Mouse (Mus musculus): ENCODE results near the gene Prn. TPM values are rescaled to one million over a fixed set of nuclear protein-coding genes. Genes with fewer than 3 reads are reported as not detected.
A peak's percentile ranks its signal among the peaks of the same experiment; 100 is the strongest.

Prn gene
- total and polyA plus RNA-seq, 2 experiments from 2014 or later, result 0.76 TPM; not detected in 1

DNA sequence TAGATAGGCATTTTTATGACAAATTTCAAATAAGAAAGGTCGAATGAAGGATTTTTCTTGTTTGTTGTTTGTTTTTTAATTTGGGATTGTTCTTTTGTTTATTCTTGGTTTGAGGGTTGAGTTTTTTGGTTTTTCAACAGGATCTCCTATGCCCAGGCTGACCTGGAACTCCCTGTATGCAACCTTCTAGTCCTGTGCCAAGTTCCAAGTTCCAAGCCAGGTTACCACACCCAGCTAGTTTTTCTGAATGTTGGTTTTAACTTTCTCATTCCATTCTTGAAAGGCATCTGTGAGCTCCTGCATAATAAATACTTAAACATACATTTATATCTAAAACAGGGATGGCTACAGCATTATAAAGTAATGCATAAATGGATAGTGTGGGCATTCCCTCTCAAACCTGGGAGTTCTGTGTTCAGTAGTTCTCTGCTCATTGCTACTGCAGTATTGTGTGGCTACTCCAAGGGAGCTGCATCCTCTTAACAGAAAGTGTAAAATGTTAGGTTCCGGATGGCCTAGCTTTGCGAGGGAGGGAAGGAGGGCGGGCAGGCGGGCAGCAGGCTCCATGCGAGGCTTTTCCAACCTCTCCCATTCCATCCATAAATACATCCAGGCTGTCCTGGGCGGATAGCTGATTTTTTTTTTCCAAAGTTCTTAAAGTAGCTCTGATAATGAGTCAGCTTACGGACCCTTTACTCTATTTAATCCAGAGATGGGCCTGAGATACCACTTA is 2.9 kb downstream of the Prn start:
- ATAC-seq, result no peak
- Histone ChIP-seq H3K27me3 (ENCODE audit: insufficient read depth, low read length) (no peaks in the 10 kb centered on the region), H3K4me3 (ENCODE audit: low read depth, low read length) (peak overlapping the region; percentile 81)

DNA sequence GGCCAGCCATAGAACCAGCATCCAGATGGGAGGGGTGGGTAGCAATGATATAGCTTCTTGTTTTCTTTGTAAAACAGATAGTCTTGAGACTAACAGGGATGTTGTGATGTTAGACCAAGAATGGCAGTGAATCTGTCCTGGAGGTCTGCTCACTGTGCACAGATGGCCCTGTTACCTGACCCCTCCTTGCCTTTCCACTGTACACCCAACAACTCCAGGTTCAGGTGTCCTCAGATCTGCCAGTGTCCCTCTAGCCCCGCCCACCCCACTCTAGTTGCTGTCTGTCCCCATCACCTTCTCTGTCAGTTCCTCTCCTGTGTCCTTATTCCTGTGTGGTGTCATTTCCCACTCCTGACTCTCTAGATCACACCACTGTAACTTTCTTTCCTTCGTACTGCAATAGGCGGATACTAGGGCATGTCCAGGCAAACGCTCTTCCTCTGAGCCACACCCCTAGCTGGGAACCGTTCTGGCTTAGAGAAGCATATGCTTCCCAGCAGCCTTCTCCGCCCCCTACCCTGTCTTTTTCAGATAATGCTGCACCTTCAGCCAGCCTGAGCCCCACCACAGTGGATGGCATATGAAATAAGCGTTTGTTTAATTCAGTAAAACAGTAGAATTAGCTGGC is 22.6 kb downstream of the Prn start:
- Histone ChIP-seq H3K9ac (0 out of 2 replicates have a peak overlapping the region, but pooled peaks have one; percentile 25), H3K27ac (ENCODE audit: low read depth, low read length) (peak overlapping the region; percentile 75), H3K36me3 (ENCODE audit: insufficient read depth) (peaks cover 12% of the 10 kb centered on the region), H3K27me3 (ENCODE audit: insufficient read depth, low read length) (no peaks in the 10 kb centered on the region), H3K9me3 (ENCODE audit: low read length) (no peaks in the 10 kb centered on the region), H3K4me2 (ENCODE audit: low read depth) (no peak overlapping the region), H3K4me3 (ENCODE audit: low read depth, low read length) (no peak overlapping the region), H3K4me1 (ENCODE audit: insufficient read depth) (0 out of 2 replicates have a peak, but pooled peaks cover 4% of the 10 kb centered on the region)
- no peak for TF ChIP-seq CTCF (IDR thresholded peaks at IDR 0.05; ENCODE audit: low read depth)
- WGBS, result 70% methylated on average over 7 of the region's 7 CpGs
- ATAC-seq, result no peak
- no peak for DNase-seq

More for the DNA sequence above, 2.9 kb downstream of the Prn start:
- TF ChIP-seq CTCF (IDR thresholded peaks at IDR 0.05; ENCODE audit: low read depth), result no peak
- no peak overlapping the region; the same call in 1 of the 2 replicates for H3K27ac ChIP-seq (ENCODE audit: low read depth, low read length)
- H3K36me3 ChIP-seq (ENCODE audit: insufficient read depth), result peaks cover 16% of the 10 kb centered on the region
- 84% methylated on average over 8 of the region's 8 CpGs for WGBS
- no peak overlapping the region for H3K9ac ChIP-seq
- peak overlapping the region; percentile 68 for H3K4me2 ChIP-seq (ENCODE audit: low read depth)
- no peak for DNase-seq
- H3K4me1 ChIP-seq (ENCODE audit: insufficient read depth), result peaks cover 19% of the 10 kb centered on the region
- H3K9me3 ChIP-seq (ENCODE audit: low read length), result no peaks in the 10 kb centered on the region

DNA sequence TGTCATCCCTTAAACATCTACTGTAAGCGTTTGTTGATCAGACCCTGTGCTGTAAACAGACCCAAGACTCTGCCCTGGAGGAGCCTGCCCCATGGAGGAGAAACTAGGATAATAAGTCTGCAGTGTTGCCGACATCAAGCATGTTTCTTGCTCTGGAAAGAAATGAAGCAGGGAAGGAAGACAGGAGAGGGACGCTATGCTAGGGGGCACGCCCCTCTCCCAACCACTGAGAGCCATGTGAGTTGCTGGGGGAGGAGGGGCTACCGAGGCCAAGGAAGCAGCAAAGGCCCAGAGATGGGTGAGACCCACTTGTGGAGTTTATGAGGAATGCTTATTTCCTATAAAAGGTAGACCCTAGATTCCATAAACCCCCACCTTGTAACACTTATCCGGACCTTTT is 23.3 kb downstream of the Prn start:
- H3K4me2 ChIP-seq (ENCODE audit: low read depth), result no peak overlapping the region
- peak overlapping the region; percentile 75 for H3K27ac ChIP-seq (ENCODE audit: low read depth, low read length)
- no peaks in the 10 kb centered on the region for H3K27me3 ChIP-seq (ENCODE audit: insufficient read depth, low read length)
- H3K36me3 ChIP-seq (ENCODE audit: insufficient read depth), result peaks cover 17% of the 10 kb centered on the region
- 0 out of 2 replicates have a peak overlapping the region, but pooled peaks have one; percentile 25 for H3K9ac ChIP-seq
- WGBS, result 30% methylated on average over 6 of the region's 6 CpGs
- no peak for DNase-seq
- H3K9me3 ChIP-seq (ENCODE audit: low read length), result no peaks in the 10 kb centered on the region
- TF ChIP-seq CTCF (IDR thresholded peaks at IDR 0.05; ENCODE audit: low read depth), result no peak
- H3K4me3 ChIP-seq (ENCODE audit: low read depth, low read length), result no peak overlapping the region
- peak; percentile 53 for ATAC-seq
- H3K4me1 ChIP-seq (ENCODE audit: insufficient read depth), result 0 out of 2 replicates have a peak, but pooled peaks cover 4% of the 10 kb centered on the region

DNA sequence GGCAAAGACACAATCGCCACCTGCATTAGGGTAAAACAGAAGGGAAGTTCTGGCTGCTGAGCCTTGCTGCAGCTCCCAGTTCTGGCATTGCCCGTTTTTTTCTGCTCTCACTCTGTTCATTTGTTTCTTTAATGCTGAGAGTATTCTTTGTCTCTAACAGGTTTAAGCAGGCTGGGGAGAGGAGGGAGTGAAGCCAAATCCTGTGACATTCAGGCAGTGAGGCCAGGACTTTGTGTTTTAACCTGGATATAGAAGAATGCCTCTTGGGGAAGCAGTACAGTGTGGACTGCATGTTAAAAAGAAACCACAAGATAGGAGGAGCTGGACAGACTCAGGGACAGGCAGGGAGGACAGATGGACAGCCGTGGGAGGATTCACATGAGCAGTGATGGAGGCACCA is 23.8 kb downstream of the Prn start:
- H3K4me2 ChIP-seq (ENCODE audit: low read depth), result no peak overlapping the region
- H3K4me1 ChIP-seq (ENCODE audit: insufficient read depth), result 0 out of 2 replicates have a peak, but pooled peaks cover 4% of the 10 kb centered on the region
- WGBS, result 27% methylated on average over 3 of the region's 3 CpGs
- DNase-seq (peak; percentile 58), ATAC-seq (peak; percentile 68)
- peaks cover 22% of the 10 kb centered on the region for H3K36me3 ChIP-seq (ENCODE audit: insufficient read depth)
- H3K9ac ChIP-seq, result 0 out of 2 replicates have a peak overlapping the region, but pooled peaks have one; percentile 19
- no peak overlapping the region for H3K4me3 ChIP-seq (ENCODE audit: low read depth, low read length)
- no peaks in the 10 kb centered on the region for H3K27me3 ChIP-seq (ENCODE audit: insufficient read depth, low read length)
- TF ChIP-seq CTCF (IDR thresholded peaks at IDR 0.05; ENCODE audit: low read depth), result no peak
- H3K27ac ChIP-seq (ENCODE audit: low read depth, low read length), result peak overlapping the region; percentile 75
- no peaks in the 10 kb centered on the region for H3K9me3 ChIP-seq (ENCODE audit: low read length)

DNA sequence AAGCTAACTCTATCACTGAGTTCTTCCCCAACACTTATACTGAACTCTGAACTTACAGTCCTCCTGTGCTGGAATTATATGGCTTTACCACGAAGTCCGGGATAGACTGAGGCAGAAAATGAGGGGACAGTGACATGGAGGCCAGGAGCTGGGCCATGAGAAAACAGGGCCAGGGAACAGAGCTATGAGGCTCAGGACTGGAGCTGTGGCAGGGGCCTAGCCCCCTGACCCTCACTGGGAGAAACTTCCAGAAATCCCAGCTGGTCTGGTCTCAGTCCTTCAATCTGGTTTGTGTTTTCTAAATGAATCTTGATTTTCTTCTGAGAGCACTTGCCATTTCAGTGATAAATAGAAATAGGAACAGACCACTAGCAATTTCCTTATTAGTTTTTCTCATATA is 24.5 kb downstream of the Prn start:
- H3K9me3 ChIP-seq (ENCODE audit: low read length), result no peaks in the 10 kb centered on the region
- 0 out of 2 replicates have a peak, but pooled peaks cover 4% of the 10 kb centered on the region for H3K4me1 ChIP-seq (ENCODE audit: insufficient read depth)
- H3K4me2 ChIP-seq (ENCODE audit: low read depth), result no peak overlapping the region
- no peak for TF ChIP-seq CTCF (IDR thresholded peaks at IDR 0.05; ENCODE audit: low read depth)
- DNase-seq (no peak), ATAC-seq (no peak)
- peak overlapping the region; percentile 75; the same call in 1 of the 2 replicates for H3K27ac ChIP-seq (ENCODE audit: low read depth, low read length)
- no peaks in the 10 kb centered on the region for H3K27me3 ChIP-seq (ENCODE audit: insufficient read depth, low read length)
- no peak overlapping the region for H3K9ac ChIP-seq
- peaks cover 23% of the 10 kb centered on the region for H3K36me3 ChIP-seq (ENCODE audit: insufficient read depth)
- H3K4me3 ChIP-seq (ENCODE audit: low read depth, low read length), result no peak overlapping the region
- 95% methylated on average over 2 of the region's 2 CpGs for WGBS

DNA sequence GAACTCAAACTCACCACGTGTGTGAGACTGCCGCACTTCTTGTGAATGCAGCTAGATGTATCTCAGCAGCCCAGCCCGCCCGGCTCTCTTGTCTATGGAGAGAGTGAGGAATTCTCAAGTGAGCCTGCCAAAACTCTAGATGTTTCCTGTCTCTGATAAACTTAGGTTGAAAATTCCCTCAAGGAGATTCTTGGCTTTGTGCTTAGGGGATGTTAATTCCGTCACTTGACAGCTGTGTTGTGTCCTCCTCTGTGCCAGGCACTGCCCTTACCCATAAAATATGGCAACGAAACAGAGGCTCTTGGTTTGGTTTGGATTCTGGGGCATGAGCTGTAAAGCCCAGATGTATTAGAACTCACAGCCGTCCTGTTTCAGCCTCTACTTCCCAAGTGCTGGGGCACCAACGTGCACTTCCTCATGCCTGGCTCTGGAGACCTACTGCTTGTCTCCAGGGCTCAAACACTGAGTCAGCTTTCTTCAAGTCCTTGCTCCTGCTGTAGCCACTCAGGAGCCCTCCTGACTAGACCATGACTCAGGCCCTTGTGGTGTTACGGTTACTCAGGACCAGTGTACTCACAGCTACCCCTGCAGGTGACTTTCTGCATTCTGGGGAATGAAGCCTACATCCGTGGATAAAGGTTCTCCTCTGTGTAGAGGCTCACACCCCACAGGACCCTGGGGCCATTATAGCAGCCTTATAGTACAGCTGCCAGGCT is 25.8 kb downstream of the Prn start:
- Histone ChIP-seq H3K27me3 (ENCODE audit: insufficient read depth, low read length) (no peaks in the 10 kb centered on the region), H3K9ac (no peak overlapping the region), H3K4me1 (ENCODE audit: insufficient read depth) (0 out of 2 replicates have a peak, but pooled peaks cover 4% of the 10 kb centered on the region), H3K27ac (ENCODE audit: low read depth, low read length) (no peak overlapping the region), H3K36me3 (ENCODE audit: insufficient read depth) (peaks cover 23% of the 10 kb centered on the region), H3K4me2 (ENCODE audit: low read depth) (no peak overlapping the region), H3K4me3 (ENCODE audit: low read depth, low read length) (no peak overlapping the region), H3K9me3 (ENCODE audit: low read length) (no peaks in the 10 kb centered on the region)
- DNase-seq (no peak), ATAC-seq (peak; percentile 23; the same call in 1 of the 2 replicates)
- peak; percentile 48 for TF ChIP-seq CTCF (IDR thresholded peaks at IDR 0.05; ENCODE audit: low read depth)
- 80% methylated on average over 10 of the region's 10 CpGs for WGBS

All from forebrain, postnatal 0 days (tissue).